Mouse (Mus musculus): Measurements from ENCODE around the gene Tepp. TPM values are rescaled to one million over a fixed set of nuclear protein-coding genes. Genes with fewer than 3 reads are reported as not detected.

Gene Tepp
- polyA plus RNA-seq, 1 experiment = 0.40 TPM

DNA sequence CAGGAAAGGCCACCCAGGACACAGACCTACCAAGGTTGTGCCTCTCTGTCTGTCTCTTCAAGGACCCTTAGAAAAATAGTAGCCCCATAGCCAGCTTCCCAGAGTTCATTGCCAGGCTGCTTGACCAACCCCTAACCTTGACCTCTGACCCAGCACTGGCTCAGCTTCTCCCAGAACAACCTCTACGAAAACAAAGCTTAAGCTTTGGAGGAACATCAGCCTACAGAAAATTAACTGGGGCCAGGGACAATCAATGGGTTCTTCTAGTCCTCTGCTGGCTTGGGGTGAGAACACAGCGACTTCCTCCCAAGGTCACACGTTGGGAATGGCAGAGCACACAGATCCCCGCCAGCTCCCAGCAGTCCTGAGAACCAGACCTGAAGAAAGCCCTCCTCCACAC is 4.8 kb upstream of the Tepp start:
- no peak overlapping the region for H3K27ac ChIP-seq (ENCODE audit: insufficient read depth, low read length)
- H3K4me3 ChIP-seq (ENCODE audit: insufficient read depth, low read length) = no peak overlapping the region
- TF ChIP-seq POLR2A (IDR thresholded peaks at IDR 0.05; ENCODE audit: extremely low read depth, insufficient read depth, low read length) = no peak
- TF ChIP-seq CTCF (IDR thresholded peaks at IDR 0.05; ENCODE audit: extremely low read depth, insufficient read depth, low read length) = no peak
- no peaks in the 10 kb centered on the region for H3K4me1 ChIP-seq (ENCODE audit: control insufficient read depth, insufficient read depth, low read length)

GRCm38 (mm10) chr8:95306431-95306830 is 3.9 kb upstream of the Tepp start, which contains the start of gene Cngb1:
Gene Cngb1, minus strand, starts transcription at chr8:95306585.
- TF ChIP-seq POLR2A (IDR thresholded peaks at IDR 0.05; ENCODE audit: extremely low read depth, insufficient read depth, low read length) = no peak
- TF ChIP-seq CTCF (IDR thresholded peaks at IDR 0.05; ENCODE audit: extremely low read depth, insufficient read depth, low read length) = no peak
- Histone ChIP-seq H3K27ac (ENCODE audit: insufficient read depth, low read length) (no peak within 1 kb of the TSS), H3K4me1 (ENCODE audit: control insufficient read depth, insufficient read depth, low read length) (no peaks in the 10 kb centered on the region; the same call in 1 of the 2 replicates), H3K4me3 (ENCODE audit: insufficient read depth, low read length) (no peak within 1 kb of the TSS)

DNA sequence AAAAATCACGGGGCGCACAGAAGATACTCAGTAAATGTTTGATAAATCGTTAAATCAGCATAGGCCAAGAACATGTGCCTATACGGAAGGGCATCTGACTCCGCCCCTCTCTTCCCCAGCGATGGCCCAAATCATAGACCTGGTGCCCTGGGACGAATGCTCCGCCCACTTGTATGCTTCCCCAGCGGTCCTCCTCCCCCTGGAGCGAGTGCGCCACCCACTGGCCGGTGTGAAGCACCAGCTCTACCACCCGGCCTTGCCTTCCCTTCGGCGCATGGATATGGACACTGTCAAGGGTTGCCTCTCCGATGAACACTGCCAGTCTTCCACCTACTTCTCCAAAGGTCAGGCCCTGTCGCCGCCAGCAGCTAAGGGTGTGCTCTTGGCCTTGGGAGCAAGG is 2.5 kb downstream of the Tepp start:
- Histone ChIP-seq H3K4me3 (ENCODE audit: insufficient read depth, low read length) (no peak overlapping the region), H3K27ac (ENCODE audit: insufficient read depth, low read length) (no peak overlapping the region), H3K4me1 (ENCODE audit: control insufficient read depth, insufficient read depth, low read length) (no peaks in the 10 kb centered on the region; the same call in 1 of the 2 replicates)
- TF ChIP-seq CTCF (IDR thresholded peaks at IDR 0.05; ENCODE audit: extremely low read depth, insufficient read depth, low read length) (no peak), POLR2A (IDR thresholded peaks at IDR 0.05; ENCODE audit: extremely low read depth, insufficient read depth, low read length) (no peak)

DNA sequence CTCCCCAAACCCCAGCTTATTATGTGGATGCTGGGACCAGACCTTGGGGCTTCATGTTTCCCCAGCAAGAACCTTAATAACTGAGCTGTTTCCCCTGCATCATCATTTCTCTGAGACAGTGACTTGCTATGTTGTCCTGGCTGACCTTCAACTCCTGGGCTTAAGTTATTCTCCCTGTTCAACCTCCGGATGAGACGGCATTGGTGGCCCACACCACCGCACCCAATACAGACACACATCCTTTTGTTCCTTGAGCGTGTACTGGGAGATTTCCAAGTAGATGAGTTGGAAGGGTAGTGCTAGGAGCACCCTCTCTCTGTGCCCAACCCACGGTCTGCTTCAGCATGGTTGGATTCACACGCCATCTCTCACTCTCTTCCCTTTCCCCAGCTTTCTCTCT is 3.5 kb downstream of the Tepp start:
- no peak overlapping the region for H3K27ac ChIP-seq (ENCODE audit: insufficient read depth, low read length)
- no peak overlapping the region for H3K4me3 ChIP-seq (ENCODE audit: insufficient read depth, low read length)
- no peaks in the 10 kb centered on the region; the same call in 1 of the 2 replicates for H3K4me1 ChIP-seq (ENCODE audit: control insufficient read depth, insufficient read depth, low read length)
- TF ChIP-seq CTCF (IDR thresholded peaks at IDR 0.05; ENCODE audit: extremely low read depth, insufficient read depth, low read length) (no peak), POLR2A (IDR thresholded peaks at IDR 0.05; ENCODE audit: extremely low read depth, insufficient read depth, low read length) (no peak)

DNA sequence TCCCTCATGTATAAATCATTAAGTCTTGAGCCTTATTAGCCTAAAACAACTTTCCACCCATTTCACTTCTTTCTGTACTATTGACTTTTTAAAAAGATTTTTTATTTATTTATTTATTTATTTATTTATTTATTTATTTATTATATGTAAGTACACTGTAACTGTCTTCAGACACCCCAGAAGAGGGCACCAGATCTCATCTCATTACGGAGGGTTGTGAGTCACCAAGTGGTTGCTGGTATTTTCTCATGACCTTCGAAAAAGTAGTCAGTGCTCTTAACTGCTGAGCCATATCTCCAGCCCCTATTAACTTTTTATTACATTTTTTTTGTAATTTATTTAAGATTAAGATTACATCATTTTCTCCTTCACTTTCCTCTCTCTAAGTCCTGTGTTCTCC is 4.3 kb downstream of the Tepp start:
- no peaks in the 10 kb centered on the region; the same call in 1 of the 2 replicates for H3K4me1 ChIP-seq (ENCODE audit: control insufficient read depth, insufficient read depth, low read length)
- TF ChIP-seq POLR2A (IDR thresholded peaks at IDR 0.05; ENCODE audit: extremely low read depth, insufficient read depth, low read length) (no peak), CTCF (IDR thresholded peaks at IDR 0.05; ENCODE audit: extremely low read depth, insufficient read depth, low read length) (no peak)
- H3K4me3 ChIP-seq (ENCODE audit: insufficient read depth, low read length) = no peak overlapping the region
- no peak overlapping the region for H3K27ac ChIP-seq (ENCODE audit: insufficient read depth, low read length)

DNA sequence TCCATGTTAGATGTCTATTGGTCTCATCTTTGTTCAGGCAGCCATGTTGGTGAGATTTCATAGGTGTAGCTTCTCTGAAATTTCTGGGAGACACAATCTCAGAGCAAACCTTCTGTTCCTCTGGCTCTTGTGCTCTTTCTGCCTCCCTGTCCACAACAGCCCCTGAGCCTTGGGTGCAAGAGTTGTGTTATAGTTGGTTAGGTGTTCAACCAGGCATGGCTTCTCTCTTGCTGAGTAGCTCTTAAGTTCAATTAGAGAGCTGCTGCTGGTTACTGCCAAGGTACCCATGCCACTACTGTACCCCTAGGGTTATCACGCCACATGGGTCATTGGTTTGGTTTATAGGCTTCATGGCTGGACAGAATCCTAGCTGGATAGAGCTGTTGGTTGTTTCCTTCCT is 5.0 kb downstream of the Tepp start:
- H3K4me3 ChIP-seq (ENCODE audit: insufficient read depth, low read length) = no peak overlapping the region
- no peaks in the 10 kb centered on the region; the same call in 1 of the 2 replicates for H3K4me1 ChIP-seq (ENCODE audit: control insufficient read depth, insufficient read depth, low read length)
- TF ChIP-seq CTCF (IDR thresholded peaks at IDR 0.05; ENCODE audit: extremely low read depth, insufficient read depth, low read length) = no peak
- TF ChIP-seq POLR2A (IDR thresholded peaks at IDR 0.05; ENCODE audit: extremely low read depth, insufficient read depth, low read length) = no peak
- H3K27ac ChIP-seq (ENCODE audit: insufficient read depth, low read length) = no peak overlapping the region

GRCm38 (mm10) chr8:95320224-95321139 is 10.1 kb downstream of the Tepp start:
- H3K27ac ChIP-seq (ENCODE audit: insufficient read depth, low read length) = no peak overlapping the region
- no peaks in the 10 kb centered on the region for H3K4me1 ChIP-seq (ENCODE audit: control insufficient read depth, insufficient read depth, low read length)
- peak overlapping the region; percentile 10; the same call in 1 of the 2 replicates for H3K4me3 ChIP-seq (ENCODE audit: insufficient read depth, low read length)
- TF ChIP-seq CTCF (IDR thresholded peaks at IDR 0.05; ENCODE audit: extremely low read depth, insufficient read depth, low read length) = no peak
- TF ChIP-seq POLR2A (IDR thresholded peaks at IDR 0.05; ENCODE audit: extremely low read depth, insufficient read depth, low read length) = no peak

DNA sequence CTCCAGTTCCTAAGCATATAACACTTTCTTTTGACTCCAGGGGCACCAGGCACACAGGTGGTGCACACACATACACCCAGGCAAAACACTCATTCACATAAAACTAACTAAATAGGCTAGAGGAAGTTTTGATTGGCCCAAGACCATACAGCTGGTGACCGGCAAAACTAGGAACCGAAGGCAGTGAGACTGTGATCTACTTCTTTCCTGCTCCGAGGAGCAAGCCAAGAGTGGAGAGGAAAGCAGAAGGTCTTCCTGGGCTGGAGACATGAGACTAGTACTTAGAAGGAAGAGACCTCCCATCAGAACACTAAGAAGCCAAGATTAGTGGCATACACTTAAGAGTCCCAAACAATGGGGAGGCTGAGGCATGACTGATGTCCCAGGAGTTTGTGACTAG is 12.8 kb downstream of the Tepp start:
- no peak for TF ChIP-seq POLR2A (IDR thresholded peaks at IDR 0.05; ENCODE audit: extremely low read depth, insufficient read depth, low read length)
- no peak for TF ChIP-seq CTCF (IDR thresholded peaks at IDR 0.05; ENCODE audit: extremely low read depth, insufficient read depth, low read length)
- Histone ChIP-seq H3K27ac (ENCODE audit: insufficient read depth, low read length) (no peak overlapping the region), H3K4me3 (ENCODE audit: insufficient read depth, low read length) (no peak overlapping the region), H3K4me1 (ENCODE audit: control insufficient read depth, insufficient read depth, low read length) (no peaks in the 10 kb centered on the region)

DNA sequence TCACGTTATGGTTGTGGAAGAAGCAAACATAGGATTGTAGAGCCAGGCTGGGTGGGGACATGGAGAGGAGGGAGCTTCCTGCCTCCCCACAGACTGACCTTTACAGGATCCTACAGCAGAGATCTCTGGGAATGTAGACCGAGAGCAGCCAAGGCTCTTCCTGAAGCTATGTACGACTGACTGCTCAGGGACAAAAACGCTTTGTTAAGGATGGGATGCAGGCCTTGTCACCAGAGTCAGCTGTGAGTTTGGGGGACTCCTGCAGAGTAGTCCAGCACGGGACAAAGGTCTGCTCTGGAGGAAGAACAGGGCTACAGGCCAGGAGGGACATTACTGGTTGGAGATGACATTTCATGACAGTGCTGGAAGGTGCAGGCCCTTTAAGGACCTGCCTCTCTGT is 14.3 kb downstream of the Tepp start:
- H3K27ac ChIP-seq (ENCODE audit: insufficient read depth, low read length) = no peak overlapping the region
- no peak overlapping the region for H3K4me3 ChIP-seq (ENCODE audit: insufficient read depth, low read length)
- no peak for TF ChIP-seq CTCF (IDR thresholded peaks at IDR 0.05; ENCODE audit: extremely low read depth, insufficient read depth, low read length)
- TF ChIP-seq POLR2A (IDR thresholded peaks at IDR 0.05; ENCODE audit: extremely low read depth, insufficient read depth, low read length) = no peak
- H3K4me1 ChIP-seq (ENCODE audit: control insufficient read depth, insufficient read depth, low read length) = no peaks in the 10 kb centered on the region

GRCm38 (mm10) chr8:95326822-95327221 is 16.5 kb downstream of the Tepp start:
- TF ChIP-seq POLR2A (IDR thresholded peaks at IDR 0.05; ENCODE audit: extremely low read depth, insufficient read depth, low read length) = no peak
- 0 out of 2 replicates have a peak, but pooled peaks cover 1% of the 10 kb centered on the region for H3K4me1 ChIP-seq (ENCODE audit: control insufficient read depth, insufficient read depth, low read length)
- H3K4me3 ChIP-seq (ENCODE audit: insufficient read depth, low read length) = no peak overlapping the region
- no peak overlapping the region for H3K27ac ChIP-seq (ENCODE audit: insufficient read depth, low read length)

Measured in cortical plate, adult 2 months (tissue).